Mouse (Mus musculus): ENCODE measurements at regions not wholly inside any gene's neighbourhood (a gene's known extent, or its start where the extent isn't known, plus 50 kb on each side); places are given as distances from the start of the nearest gene placed in this dataset.

DNA sequence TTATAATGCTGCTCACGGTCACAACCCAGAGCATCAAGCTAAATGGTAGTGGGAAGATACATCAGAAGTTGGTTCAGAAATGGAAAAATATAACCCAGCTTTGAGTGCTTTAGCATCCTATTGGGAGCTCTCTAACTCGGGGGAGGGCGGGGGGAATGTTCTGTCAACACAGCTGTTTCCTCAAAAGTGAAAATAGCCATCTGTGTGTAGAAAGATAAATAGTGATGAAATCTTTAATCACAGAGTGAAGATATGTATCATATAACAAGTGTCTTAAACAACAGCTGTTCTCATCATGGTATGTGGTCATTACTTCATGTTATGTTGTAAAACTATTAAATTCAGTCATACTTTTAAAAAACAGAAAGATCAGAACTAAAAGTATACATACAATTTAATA is 248.4 kb upstream of the Siglech start:
- intact Hi-C loops (cut with DNase I): no loop called here

DNA sequence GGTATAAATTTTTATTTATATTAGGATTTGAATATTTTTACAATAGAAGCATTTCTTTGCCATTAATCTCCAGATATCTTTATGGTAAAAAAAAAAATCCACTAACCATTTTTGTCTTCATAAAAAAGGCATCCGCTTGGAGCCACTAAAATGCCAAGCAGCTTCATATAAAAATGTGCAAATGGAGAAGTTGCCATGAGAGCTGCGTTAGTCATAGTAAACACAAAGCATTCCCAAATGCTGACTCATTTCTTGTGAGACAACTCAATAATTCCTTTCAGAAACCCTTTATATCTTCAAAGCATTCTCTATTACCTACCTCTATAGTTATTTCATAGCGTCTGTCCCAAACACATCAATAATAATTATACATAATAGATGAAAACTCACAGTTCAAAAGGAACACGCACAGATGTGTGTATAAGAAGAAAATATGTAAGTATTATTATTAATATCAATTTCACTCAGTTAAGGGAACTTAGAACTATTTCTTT is 228.1 kb upstream of the Siglech start:
- DNase-seq (ENCODE audit: low spot score in 2 of 2): peak in 1 of 2 experiments; percentile 18

More for the DNA sequence above, 248.4 kb upstream of the Siglech start:
- no peak for DNase-seq (ENCODE audit: low spot score in 2 of 2)

GRCm38 (mm10) chr7:55549211-55549610 is 218.8 kb upstream of the Siglech start:
- intact Hi-C loops (cut with DNase I): no loop called here
- DNase-seq (ENCODE audit: low spot score in 2 of 2): no peak

More for the DNA sequence above, 228.1 kb upstream of the Siglech start:
- intact Hi-C loops (cut with DNase I): no loop called here

DNA sequence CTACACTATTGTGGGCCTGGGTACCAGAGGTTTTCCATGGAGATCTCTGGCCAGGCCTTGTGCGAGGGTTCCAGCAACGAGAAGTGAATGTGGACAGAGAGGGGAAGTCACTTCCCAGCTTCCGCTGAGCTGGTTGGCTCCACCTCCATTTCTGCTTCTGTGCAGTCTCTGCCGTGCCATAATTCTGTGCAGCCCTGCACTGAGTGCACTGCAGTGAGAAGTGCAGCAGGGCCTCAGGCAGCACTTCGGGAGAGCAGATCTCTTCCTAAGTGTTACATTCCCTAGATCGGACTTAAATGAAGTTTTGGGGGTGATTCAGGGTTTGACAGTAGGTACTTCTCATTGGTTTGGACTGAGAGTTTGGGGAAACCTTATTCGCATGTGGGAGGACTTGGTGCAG is 194.6 kb upstream of the Siglech start:
- intact Hi-C loops (cut with DNase I): no loop called here
- DNase-seq (ENCODE audit: low spot score in 2 of 2): no peak

DNA sequence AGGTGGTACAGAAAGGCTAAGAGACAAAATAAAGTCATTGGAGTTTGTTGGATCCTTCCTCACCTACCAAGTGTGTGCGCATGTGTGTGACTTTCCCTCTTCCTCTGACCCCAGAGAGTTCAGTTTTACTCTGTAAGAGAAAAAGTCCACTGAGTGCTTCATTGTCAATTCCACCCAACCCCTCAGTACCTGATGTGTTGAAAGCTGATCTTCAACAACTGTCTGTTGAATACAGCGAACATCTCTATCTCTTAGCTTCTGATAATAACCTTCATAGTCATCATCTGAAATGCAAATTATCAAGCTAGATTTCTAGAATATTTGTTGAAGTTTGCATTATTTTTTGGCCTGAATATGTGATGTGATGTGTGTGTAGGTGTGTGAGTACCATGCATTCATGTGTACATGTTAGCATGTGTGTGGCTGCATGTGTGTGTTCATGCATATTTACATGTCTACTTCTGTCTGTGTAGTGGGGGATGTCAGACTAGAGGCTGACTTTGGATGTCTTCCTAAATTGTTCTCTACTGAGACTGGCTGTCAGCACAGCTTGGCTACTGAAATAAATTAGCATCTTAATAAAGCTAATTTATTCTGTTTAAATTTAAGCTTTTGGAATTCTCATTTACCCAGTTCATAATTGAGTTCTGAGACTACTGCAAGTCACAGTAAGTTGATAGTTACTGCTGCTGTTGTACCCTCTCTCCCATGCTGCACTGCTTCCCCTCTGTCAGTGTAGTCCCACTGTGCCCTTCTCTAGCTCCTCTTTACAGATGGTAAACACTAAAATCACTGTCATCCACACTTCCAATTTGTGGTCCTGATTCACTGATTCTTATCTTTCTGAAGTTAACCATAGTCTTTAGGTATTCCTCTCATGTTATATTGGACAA is 186.7 kb upstream of the Siglech start:
- DNase-seq (ENCODE audit: low spot score in 2 of 2): peak in 1 of 2 experiments; percentile 8
- intact Hi-C loops (cut with DNase I): no loop called here

Measured in left cerebral cortex, postnatal 14 days (tissue).